ENCODE assay signal across 16 mouse cellular contexts in the genomic region with DNA sequence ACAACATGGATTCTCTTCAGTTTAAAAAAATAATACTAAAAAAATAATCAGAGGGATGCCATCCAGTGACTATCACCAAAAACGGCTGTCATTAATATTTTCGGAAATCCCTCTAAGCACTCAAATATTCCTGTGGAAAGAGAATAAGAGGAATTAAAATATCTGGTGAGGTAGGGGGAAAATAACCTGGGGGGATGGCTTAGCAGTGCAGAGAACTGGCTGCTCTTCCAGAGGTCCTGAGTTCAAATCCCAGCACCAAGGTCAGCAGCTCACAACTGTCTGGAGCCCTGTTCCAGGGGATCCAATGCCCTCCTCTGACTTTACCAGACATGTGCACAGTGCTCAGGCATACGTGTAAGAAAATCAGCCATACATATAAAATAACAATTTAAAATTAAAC. TPM values are rescaled to one million over a fixed set of nuclear protein-coding genes. Genes with fewer than 3 reads are reported as not detected.
A peak's percentile ranks its signal among the peaks of the same experiment; 100 is the strongest.
DNase-seq lines count a peak whose midpoint lies in the region.
"Had no signal": no experiment of that assay in that cellular context is flagged by ENCODE, and none has a peak within 500 bp of the region (broad histone marks: within the 10 kb centered on the region; RNA-seq: fewer than 3 reads in every experiment).

No protein-coding gene starts in this region.

- intact Hi-C loops in heart, postnatal 14 days (cut with DNase I) = no loop called here

- DNase-seq in 3T3-L1 (ENCODE audit: low read depth, low spot score) = peak; percentile 94
- DNase-seq in adipocyte (ENCODE audit: low spot score) = peak; percentile 95
- no peak for DNase-seq in heart, postnatal 14 days
- no peak for DNase-seq in left cerebral cortex, adult 8-10 months (ENCODE audit: low spot score in 2 of 2)
- DNase-seq: adrenal gland, adult 2 months; adrenal gland, adult 8-10 months; adrenal gland, postnatal 10 days; adrenal gland, postnatal 14 days; adrenal gland, postnatal 25 days; adrenal gland, postnatal 36 days; B cell, adult 2 months; cerebellum, adult 11 months; cerebellum, adult 11-12 months; cerebellum, adult 18-20 months; cerebellum, adult 2 months; cerebellum, adult 8-10 months had no signal

RNA-seq across cellular contexts. Expression of a gene that starts 37.1 kb away (rescaled TPM):
- total RNA-seq in heart, postnatal 14 days (2021) = 1 to 10 TPM; 5.1 to 5.3 TPM
- total RNA-seq in left cerebral cortex, adult 8-10 months (2022) = 1 to 10 TPM; 7.6 to 8.4 (median 8.1) TPM

RNA-seq across cellular contexts. Expression of a gene that starts 44.2 kb away (rescaled TPM):
- total RNA-seq in heart, postnatal 14 days (2021) = 10 to 100 TPM; 52.3 to 52.5 TPM
- total RNA-seq in left cerebral cortex, adult 8-10 months (2022) = 10 to 100 TPM; 44.9 to 54.3 (median 51.9) TPM

Comparison
In these comparisons a context has a peak if more than half of its experiments do, and no peak if none do; other contexts are left out.
1. DNase-seq: peak in 3T3-L1 (single experiment) and adipocyte (single experiment); none in heart, postnatal 14 days (0 of 2) and left cerebral cortex, adult 8-10 months (0 of 2).